Mouse (Mus musculus): ENCODE measurements around the gene Xrcc1. TPM values are rescaled to one million over a fixed set of nuclear protein-coding genes. Genes with fewer than 3 reads are reported as not detected.

The Xrcc1 gene
- total and polyA plus RNA-seq, 3 experiments = 81.7 to 148 (median 136) TPM

GRCm38 (mm10) chr7:24524978-24525377, 21.1 kb upstream of the Xrcc1 start:
- H3K4me2 ChIP-seq (ENCODE audit: insufficient read depth, low read depth, poor library complexity, severe bottlenecking) = no peak overlapping the region
- no peak overlapping the region for H3K27ac ChIP-seq (ENCODE audit: insufficient read depth, low read depth)
- no peaks in the 10 kb centered on the region for H3K36me3 ChIP-seq (replicated peaks in 1 of 2; ENCODE audit: control insufficient read depth in 1 of 2, insufficient read depth in 1 of 2, low read length in 1 of 2)
- no peaks in the 10 kb centered on the region for H3K27me3 ChIP-seq (replicated peaks)
- no peak overlapping the region for H3K9ac ChIP-seq (ENCODE audit: insufficient read depth, low read depth)
- in situ Hi-C loops (cut with MboI; ENCODE audit: low pct_ligation_motif_present, low pct_unique_long_range_greater_than_20kb, low sequenced_read_pairs) (no loop called here), dilution Hi-C loops (cut with MboI; ENCODE audit: extremely low pct_ligation_motif_present, extremely low pct_unique_long_range_greater_than_20kb, low sequenced_read_pairs) (no loop called here)
- TF ChIP-seq MEF2A (IDR thresholded peaks at IDR 0.05; ENCODE audit: borderline replicate concordance, low read depth, low read length) = no peak
- peak in 1 of 2 experiments; percentile 51; a peak in 2 of 4 replicates for TF ChIP-seq CTCF (conservative IDR thresholded peaks at IDR 0.05 in 1 of 2, IDR thresholded peaks at IDR 0.05 in 1 of 2; ENCODE audit: low read depth in 2 of 2, low read length in 2 of 2)
- TF ChIP-seq SMC3 (IDR thresholded peaks at IDR 0.05; ENCODE audit: low read depth, low read length) = peak; percentile 9; the same call in 1 of the 2 replicates
- TF ChIP-seq USF2 (conservative IDR thresholded peaks at IDR 0.05; ENCODE audit: low read depth, low read length) = no peak
- no peak for TF ChIP-seq SIN3A (IDR thresholded peaks at IDR 0.05; ENCODE audit: low read length)
- TF ChIP-seq JUN (IDR thresholded peaks at IDR 0.05; ENCODE audit: insufficient read depth, low read depth, low read length) = no peak
- no peak for TF ChIP-seq HCFC1 (IDR thresholded peaks at IDR 0.05; ENCODE audit: low read depth, low read length)
- H3K79me2 ChIP-seq (replicated peaks; ENCODE audit: control insufficient read depth, extremely low read depth, insufficient read depth, poor library complexity, severe bottlenecking) = no peaks in the 10 kb centered on the region
- no peak for DNase-seq (ENCODE audit: extremely low read depth)
- H3K4me1 ChIP-seq (ENCODE audit: control insufficient read depth in 1 of 2, insufficient read depth in 2 of 2) = peaks cover 8 to 42% of the 10 kb centered on the region in 2 experiments
- H3K9me3 ChIP-seq (replicated peaks; ENCODE audit: low read length) = peaks cover 3% of the 10 kb centered on the region
- H3K4me3 ChIP-seq (replicated peaks in 1 of 3; ENCODE audit: low read depth in 2 of 3, low read length in 2 of 3, poor library complexity in 1 of 3) = no peak overlapping the region

DNA sequence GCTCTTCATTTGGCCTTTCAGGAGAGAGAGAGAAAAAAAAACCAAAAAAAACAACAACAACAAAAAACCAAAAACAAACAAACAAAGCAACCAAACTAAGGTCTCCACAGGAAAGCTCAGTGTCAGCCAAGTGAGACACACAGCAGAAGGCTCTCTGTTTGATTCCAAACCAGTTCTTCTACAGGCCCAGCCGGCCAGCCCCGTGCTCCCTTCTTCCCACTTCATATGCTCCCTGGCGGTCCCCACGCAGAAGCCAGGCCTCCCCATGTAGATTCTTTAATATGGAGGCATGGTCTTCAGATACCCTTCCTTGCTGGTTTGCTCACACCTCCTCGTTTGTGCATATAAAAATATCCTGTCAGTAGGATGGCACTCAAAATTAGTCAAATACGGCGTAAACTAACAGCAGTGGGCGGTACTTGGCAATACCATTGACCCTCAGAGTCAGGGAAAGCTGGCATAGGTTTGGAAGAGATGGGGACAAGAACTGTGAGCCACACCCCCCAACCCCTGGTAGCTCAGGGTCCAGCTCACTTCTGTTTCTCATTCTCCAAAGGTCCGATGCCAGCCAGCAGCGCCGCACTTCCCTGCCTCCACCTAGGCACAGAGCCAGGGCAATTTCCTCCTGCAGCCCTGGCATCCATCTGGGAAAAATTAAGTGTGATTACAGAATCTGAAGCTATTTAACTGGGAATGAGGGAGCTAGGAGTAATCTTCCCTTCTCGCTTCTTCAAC, 20.2 kb upstream of the Xrcc1 start:
- dilution Hi-C loops (cut with MboI; ENCODE audit: extremely low pct_ligation_motif_present, extremely low pct_unique_long_range_greater_than_20kb, low sequenced_read_pairs) (no loop called here), in situ Hi-C loops (cut with MboI; ENCODE audit: low pct_ligation_motif_present, low pct_unique_long_range_greater_than_20kb, low sequenced_read_pairs) (no loop called here)
- Histone ChIP-seq H3K4me2 (ENCODE audit: insufficient read depth, low read depth, poor library complexity, severe bottlenecking) (no peak overlapping the region), H3K4me1 (ENCODE audit: control insufficient read depth in 1 of 2, insufficient read depth in 2 of 2) (peaks cover 8 to 42% of the 10 kb centered on the region in 2 experiments), H3K27ac (ENCODE audit: insufficient read depth, low read depth) (no peak overlapping the region), H3K27me3 (replicated peaks) (no peaks in the 10 kb centered on the region), H3K4me3 (replicated peaks in 1 of 3; ENCODE audit: low read depth in 2 of 3, low read length in 2 of 3, poor library complexity in 1 of 3) (no peak overlapping the region), H3K9me3 (replicated peaks; ENCODE audit: low read length) (peaks cover 3% of the 10 kb centered on the region), H3K36me3 (replicated peaks in 1 of 2; ENCODE audit: control insufficient read depth in 1 of 2, insufficient read depth in 1 of 2, low read length in 1 of 2) (no peaks in the 10 kb centered on the region), H3K79me2 (replicated peaks; ENCODE audit: control insufficient read depth, extremely low read depth, insufficient read depth, poor library complexity, severe bottlenecking) (no peaks in the 10 kb centered on the region; the same call in 1 of the 2 replicates), H3K9ac (ENCODE audit: insufficient read depth, low read depth) (no peak overlapping the region)
- TF ChIP-seq ELF1 (IDR thresholded peaks at IDR 0.05; ENCODE audit: low read depth, low read length) (no peak), CHD1 (IDR thresholded peaks at IDR 0.05; ENCODE audit: low read depth, low read length) (no peak), ZMIZ1 (IDR thresholded peaks at IDR 0.05; ENCODE audit: low read depth, low read length) (no peak), SIN3A (IDR thresholded peaks at IDR 0.05; ENCODE audit: low read length) (no peak), NRF1 (IDR thresholded peaks at IDR 0.05; ENCODE audit: low read depth, low read length) (no peak), ETS1 (conservative IDR thresholded peaks at IDR 0.05; ENCODE audit: low read depth, low read length) (no peak), MAZ (IDR thresholded peaks at IDR 0.05; ENCODE audit: low read depth, low read length) (no peak), ZC3H11A (IDR thresholded peaks at IDR 0.05; ENCODE audit: low read depth, low read length) (no peak), TBP (conservative IDR thresholded peaks at IDR 0.05; ENCODE audit: low read depth, low read length) (no peak), USF2 (conservative IDR thresholded peaks at IDR 0.05; ENCODE audit: low read depth, low read length) (no peak), JUN (IDR thresholded peaks at IDR 0.05; ENCODE audit: insufficient read depth, low read depth, low read length) (no peak), NELFE (IDR thresholded peaks at IDR 0.05; ENCODE audit: low read depth, low read length) (no peak)
- DNase-seq (ENCODE audit: extremely low read depth) = no peak
